Mouse (Mus musculus) limb, embryonic 12.5 days (tissue): ENCODE data around the gene D130043K22Rik. TPM values are rescaled to one million over a fixed set of nuclear protein-coding genes. Genes with fewer than 3 reads are reported as not detected.
"Not testable (repeated sequence)": the region's sequence is repeated elsewhere in the genome, so short reads cannot be mapped to it uniquely, and the experiment has no call there.

Experiments
- ATAC-seq: fragments of 200-750 bp; cut with Nextera tagmentation; 2 replicates; pipeline ENCODE4 v1.8.0; 2017; ENCODE audit warnings: low read depth, moderate TSS enrichment; ENCODE audit not compliant: insufficient number of reproducible peaks, insufficient read depth, low FRiP score, low TSS enrichment
- H3K27ac ChIP-seq: fragments of 300-500 bp; sonication (generic); 2 replicates; pipeline ENCODE4 v1.5.1; 2016; ENCODE audit warnings: mild to moderate bottlenecking, moderate library complexity
- H3K27me3 ChIP-seq: fragments of 300-500 bp; sonication (generic); 2 replicates; pipeline ENCODE4 v1.6.1; 2016; ENCODE audit warnings: mild to moderate bottlenecking, moderate library complexity
- H3K36me3 ChIP-seq: fragments of 300-500 bp; sonication (generic); 2 replicates; pipeline ENCODE4 v1.6.1; 2016; ENCODE audit warnings: mild to moderate bottlenecking, moderate library complexity
- H3K4me1 ChIP-seq: fragments of 300-500 bp; sonication (generic); replicated peaks from 2 replicates; pipeline ENCODE4 v1.6.1; 2016
- H3K4me2 ChIP-seq: fragments of 300-500 bp; sonication (generic); 2 replicates; pipeline ENCODE4 v1.6.1; 2016; ENCODE audit warnings: mild to moderate bottlenecking, moderate library complexity
- H3K4me3 ChIP-seq: fragments of 300-500 bp; sonication (generic); replicated peaks from 2 replicates; pipeline ENCODE4 v1.5.1; 2016; ENCODE audit warnings: mild to moderate bottlenecking
- H3K9ac ChIP-seq: fragments of 300-500 bp; sonication (generic); replicated peaks from 2 replicates; pipeline ENCODE4 v1.6.1; 2016; ENCODE audit warnings: mild to moderate bottlenecking, moderate library complexity
- H3K9me3 ChIP-seq: fragments of 300-500 bp; sonication (generic); 2 replicates; pipeline ENCODE4 v1.6.1; 2016; ENCODE audit warnings: mild to moderate bottlenecking, moderate library complexity
- WGBS: fragments of 180-500 bp; shearing (Covaris S2); methylation state at CpG from one replicate; pipeline ENCODE4 v1.1.7; 2016; 5-methylcytosine and 5-hydroxymethylcytosine counted together
- polyA plus RNA-seq: library from polyadenylated mRNA; unstranded; fragments of >200 nt; fragmentation: Nextera tagmentation; extraction: Ambion mirVana; gene quantifications from 2 replicates; pipeline ENCODE4 v1.2.1, GENCODE M21; 2016

D130043K22Rik gene
- polyA plus RNA-seq, 1 experiment from 2014 or later: 0.29 TPM

- Histone ChIP-seq H3K9me3 (no peaks in the 10 kb centered on the region), H3K4me2 (peak overlapping the region; percentile 75), H3K4me1 (peaks cover 28% of the 10 kb centered on the region), H3K27me3 (no peaks in the 10 kb centered on the region), H3K36me3 (peaks cover 13% of the 10 kb centered on the region; the same call in 1 of the 2 replicates), H3K4me3 (peak overlapping the region; percentile 95), H3K27ac (no peak overlapping the region), H3K9ac (peak overlapping the region; percentile 91)
- ATAC-seq: no peak
- WGBS: 75% methylated on average over 2 of the region's 2 CpGs
These were observed 12.2 kb upstream of the D130043K22Rik start for GRCm38 (mm10) chr13:24832811-24833155.

GRCm38 (mm10) chr13:24837765-24838164 lies 7.2 kb upstream of the D130043K22Rik start:
- not testable (repeated sequence) for H3K9me3 ChIP-seq, ATAC-seq, H3K9ac ChIP-seq, H3K27ac ChIP-seq, H3K27me3 ChIP-seq, H3K4me2 ChIP-seq, H3K4me3 ChIP-seq
- WGBS: 92% methylated on average over 8 of the region's 8 CpGs
- Histone ChIP-seq H3K36me3 (peaks cover 42% of the 10 kb centered on the region), H3K4me1 (peaks cover 23% of the 10 kb centered on the region)

- WGBS: 84% methylated on average over 3 of the region's 3 CpGs
- Histone ChIP-seq H3K36me3 (peaks cover 42% of the 10 kb centered on the region), H3K27ac (no peak overlapping the region), H3K9ac (no peak overlapping the region), H3K4me3 (no peak overlapping the region), H3K4me1 (peaks cover 10% of the 10 kb centered on the region; the same call in 1 of the 2 replicates), H3K4me2 (no peak overlapping the region), H3K27me3 (no peaks in the 10 kb centered on the region), H3K9me3 (no peaks in the 10 kb centered on the region)
- ATAC-seq: no peak
These were observed 5.1 kb upstream of the D130043K22Rik start for GRCm38 (mm10) chr13:24839831-24840230.

GRCm38 (mm10) chr13:24841702-24842101 lies 3.2 kb upstream of the D130043K22Rik start:
- Histone ChIP-seq H3K4me1 (peaks cover 9% of the 10 kb centered on the region; the same call in 1 of the 2 replicates), H3K4me2 (no peak overlapping the region), H3K4me3 (no peak overlapping the region), H3K27ac (no peak overlapping the region), H3K9me3 (no peaks in the 10 kb centered on the region), H3K36me3 (peaks cover 34% of the 10 kb centered on the region), H3K9ac (no peak overlapping the region), H3K27me3 (no peaks in the 10 kb centered on the region)
- WGBS: 82% methylated on average over 3 of the region's 3 CpGs
- no peak for ATAC-seq

GRCm38 (mm10) chr13:24849318-24849717 lies 4.4 kb downstream of the D130043K22Rik start:
- Histone ChIP-seq H3K9me3 (no peaks in the 10 kb centered on the region), H3K9ac (no peak overlapping the region), H3K4me3 (no peak overlapping the region), H3K4me1 (peaks cover 9% of the 10 kb centered on the region; the same call in 1 of the 2 replicates), H3K27ac (no peak overlapping the region), H3K36me3 (no peaks in the 10 kb centered on the region), H3K4me2 (no peak overlapping the region), H3K27me3 (no peaks in the 10 kb centered on the region)
- ATAC-seq: no peak
- WGBS: 69% methylated on average over 4 of the region's 4 CpGs

GRCm38 (mm10) chr13:24851989-24852388 lies 7.1 kb downstream of the D130043K22Rik start:
- Histone ChIP-seq H3K4me1 (no peaks in the 10 kb centered on the region; the same call in 1 of the 2 replicates), H3K36me3 (no peaks in the 10 kb centered on the region), H3K9ac (no peak overlapping the region), H3K27me3 (no peaks in the 10 kb centered on the region), H3K9me3 (no peaks in the 10 kb centered on the region), H3K27ac (no peak overlapping the region), H3K4me3 (no peak overlapping the region), H3K4me2 (no peak overlapping the region)
- no peak for ATAC-seq
- WGBS: 79% methylated on average over 2 of the region's 2 CpGs

GRCm38 (mm10) chr13:24852570-24852969 lies 7.6 kb downstream of the D130043K22Rik start:
- no peaks in the 10 kb centered on the region for H3K27me3 ChIP-seq
- H3K36me3 ChIP-seq: no peaks in the 10 kb centered on the region
- no peak overlapping the region for H3K4me2 ChIP-seq
- H3K9me3 ChIP-seq: no peaks in the 10 kb centered on the region
- ATAC-seq: no peak
- no peaks in the 10 kb centered on the region; the same call in 1 of the 2 replicates for H3K4me1 ChIP-seq
- no peak overlapping the region for H3K9ac ChIP-seq
- H3K4me3 ChIP-seq: no peak overlapping the region
- no peak overlapping the region for H3K27ac ChIP-seq
- WGBS: 85% methylated on average over 3 of the region's 3 CpGs

- Histone ChIP-seq H3K27me3 (no peaks in the 10 kb centered on the region), H3K4me3 (no peak overlapping the region), H3K27ac (no peak overlapping the region), H3K9ac (no peak overlapping the region), H3K4me2 (no peak overlapping the region), H3K9me3 (no peaks in the 10 kb centered on the region), H3K36me3 (no peaks in the 10 kb centered on the region), H3K4me1 (peaks cover 21% of the 10 kb centered on the region)
- ATAC-seq: no peak
These were observed 14.2 kb downstream of the D130043K22Rik start for GRCm38 (mm10) chr13:24859115-24859514.

GRCm38 (mm10) chr13:24861084-24861483 lies 16.1 kb downstream of the D130043K22Rik start:
- Histone ChIP-seq H3K27ac (no peak overlapping the region), H3K9me3 (no peaks in the 10 kb centered on the region), H3K36me3 (no peaks in the 10 kb centered on the region), H3K27me3 (no peaks in the 10 kb centered on the region), H3K4me2 (no peak overlapping the region), H3K9ac (no peak overlapping the region), H3K4me3 (no peak overlapping the region), H3K4me1 (peaks cover 21% of the 10 kb centered on the region)
- WGBS: 63% methylated on average over 12 of the region's 12 CpGs
- ATAC-seq: no peak

- H3K27me3 ChIP-seq: no peaks in the 10 kb centered on the region
- H3K9me3 ChIP-seq: no peaks in the 10 kb centered on the region
- no peak overlapping the region for H3K27ac ChIP-seq
- no peak overlapping the region for H3K4me3 ChIP-seq
- ATAC-seq: no peak
- 66% methylated on average over 7 of the region's 7 CpGs for WGBS
- no peak overlapping the region for H3K4me2 ChIP-seq
- no peaks in the 10 kb centered on the region for H3K36me3 ChIP-seq
- H3K4me1 ChIP-seq: peaks cover 21% of the 10 kb centered on the region
- H3K9ac ChIP-seq: no peak overlapping the region
These were observed 17.1 kb downstream of the D130043K22Rik start for GRCm38 (mm10) chr13:24862021-24862420.

- H3K9ac ChIP-seq: no peak overlapping the region
- H3K27ac ChIP-seq: no peak overlapping the region
- no peaks in the 10 kb centered on the region for H3K9me3 ChIP-seq
- H3K4me1 ChIP-seq: peaks cover 21% of the 10 kb centered on the region
- WGBS: 64% methylated on average over 7 of the region's 7 CpGs
- no peak for ATAC-seq
- H3K4me3 ChIP-seq: no peak overlapping the region
- H3K4me2 ChIP-seq: no peak overlapping the region
- H3K27me3 ChIP-seq: no peaks in the 10 kb centered on the region
- no peaks in the 10 kb centered on the region for H3K36me3 ChIP-seq
These were observed 17.6 kb downstream of the D130043K22Rik start for GRCm38 (mm10) chr13:24862520-24862919.
